Mouse (Mus musculus): ENCODE data around the gene Nop56. TPM values are rescaled to one million over a fixed set of nuclear protein-coding genes. Genes with fewer than 3 reads are reported as not detected.

Nop56 gene
- polyA plus RNA-seq, 1 experiment from 2014 or later = 246 TPM

DNA sequence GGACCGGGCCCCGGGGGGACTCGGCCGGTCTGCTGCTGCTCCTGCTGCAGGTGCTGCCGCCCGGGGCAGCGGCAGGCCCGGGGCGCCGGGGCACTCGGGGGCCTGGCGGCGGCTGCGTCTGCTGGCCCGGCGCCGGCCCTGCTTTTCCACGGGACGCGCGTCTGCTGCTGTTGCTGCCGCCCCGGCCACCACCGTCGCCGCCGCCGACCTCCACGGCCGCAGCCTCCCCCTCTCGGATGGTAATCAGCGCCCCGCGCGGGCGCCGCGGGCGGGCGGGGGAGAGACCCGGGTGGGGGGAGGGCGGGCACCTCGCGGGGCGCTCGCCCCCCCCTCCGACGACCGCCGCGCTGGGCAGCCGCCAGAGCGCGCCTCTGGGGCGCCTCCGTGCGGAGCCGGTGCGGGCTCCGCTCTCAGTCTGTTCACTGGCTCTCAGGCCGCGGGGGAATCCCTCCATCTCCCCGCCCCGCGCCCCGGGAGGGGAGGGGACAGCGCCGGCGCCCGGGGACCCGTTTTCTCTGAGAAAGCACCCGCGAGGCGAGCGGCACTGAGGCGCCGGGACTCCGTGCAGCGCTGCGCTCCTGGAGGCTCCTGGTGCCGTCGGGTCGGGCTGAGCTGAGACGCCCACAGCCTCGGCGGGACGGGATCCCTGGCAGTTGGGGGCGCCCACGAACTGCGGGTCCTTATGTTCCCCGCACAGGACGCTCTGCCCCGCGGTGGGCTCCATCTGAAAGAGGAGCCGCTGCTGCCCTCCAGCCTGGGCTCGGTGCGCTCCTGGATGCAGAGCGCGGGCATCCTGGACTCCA, 21.3 kb downstream of the Nop56 start:
- WGBS = under 1% methylated on average over 67 of the region's 99 CpGs
- H3K4me3 ChIP-seq (replicated peaks) = peak overlapping the region; percentile 75
- H3K4me2 ChIP-seq (replicated peaks) = peak overlapping the region; percentile 85
- no peaks in the 10 kb centered on the region for H3K9me3 ChIP-seq (replicated peaks)
- peaks cover 39% of the 10 kb centered on the region for H3K4me1 ChIP-seq
- ATAC-seq (ENCODE audit: insufficient number of reproducible peaks, low FRiP score, low TSS enrichment, low read depth) = peak; percentile 52; the same call in 1 of the 2 replicates
- no peaks in the 10 kb centered on the region for H3K36me3 ChIP-seq
- H3K27me3 ChIP-seq = peaks cover 7% of the 10 kb centered on the region; the same call in 1 of the 2 replicates
- peak overlapping the region; percentile 83 for H3K27ac ChIP-seq (replicated peaks)
- H3K9ac ChIP-seq = peak overlapping the region; percentile 50

DNA sequence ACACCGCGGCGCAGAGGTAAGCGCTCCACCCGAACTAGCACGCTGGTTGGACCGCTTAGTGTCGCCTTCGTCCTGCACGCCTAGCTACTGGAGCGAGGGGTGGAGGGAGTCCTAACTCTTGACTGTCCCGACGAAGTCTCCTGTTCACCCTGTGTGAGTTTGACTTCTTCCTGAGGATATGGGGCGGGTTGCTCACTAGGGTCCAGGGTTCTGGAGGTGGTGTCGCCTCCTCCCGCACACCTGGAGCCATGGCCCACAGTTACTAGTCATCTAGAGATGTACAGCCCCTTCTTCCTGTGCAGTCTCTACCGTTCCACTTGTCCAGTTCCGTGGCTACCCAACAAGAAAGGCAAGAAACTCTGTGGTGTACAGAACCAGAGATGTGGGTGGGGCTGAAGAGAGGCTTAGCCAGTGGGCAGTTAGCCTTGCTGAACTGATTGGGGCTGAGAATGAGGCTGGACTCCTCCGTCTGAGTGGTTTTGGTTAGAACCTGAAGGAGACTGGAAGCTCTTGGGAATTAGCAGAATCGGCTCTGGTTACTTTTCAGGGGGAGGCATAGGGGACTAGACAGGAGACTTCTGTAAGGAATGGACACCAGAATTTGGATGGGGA, 22.0 kb downstream of the Nop56 start:
- Histone ChIP-seq H3K27me3 (peaks cover 7% of the 10 kb centered on the region; the same call in 1 of the 2 replicates), H3K27ac (replicated peaks) (peak overlapping the region; percentile 29; the same call in 1 of the 2 replicates), H3K36me3 (no peaks in the 10 kb centered on the region), H3K4me2 (replicated peaks) (peak overlapping the region; percentile 85), H3K4me1 (peaks cover 39% of the 10 kb centered on the region), H3K4me3 (replicated peaks) (peak overlapping the region; percentile 75), H3K9me3 (replicated peaks) (no peaks in the 10 kb centered on the region), H3K9ac (peak overlapping the region; percentile 50)
- peak; percentile 2; the same call in 1 of the 2 replicates for ATAC-seq (ENCODE audit: insufficient number of reproducible peaks, low FRiP score, low TSS enrichment, low read depth)
- WGBS = 2% methylated on average over 20 of the region's 20 CpGs

DNA sequence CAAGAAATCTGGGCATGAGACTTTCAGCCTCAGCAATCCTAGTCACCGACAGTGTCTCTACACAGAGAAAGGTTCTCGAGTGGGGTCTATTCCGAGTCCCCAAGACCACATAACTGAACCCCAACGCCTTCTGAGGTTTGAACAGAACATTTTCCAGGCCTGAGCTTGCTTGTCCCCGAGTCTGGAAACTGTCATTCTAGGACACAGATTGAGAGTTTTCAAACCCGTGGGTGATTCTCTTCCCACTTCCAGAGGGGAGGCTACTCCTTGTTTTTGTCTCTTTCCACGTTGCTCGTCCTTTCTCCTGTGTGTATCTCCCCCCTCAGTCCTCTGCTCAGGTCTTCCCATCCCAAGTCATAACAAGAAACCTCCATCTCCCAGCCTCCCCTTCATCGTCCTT, 23.4 kb downstream of the Nop56 start:
- Histone ChIP-seq H3K27ac (replicated peaks) (no peak overlapping the region), H3K9ac (no peak overlapping the region), H3K4me2 (replicated peaks) (no peak overlapping the region), H3K36me3 (no peaks in the 10 kb centered on the region), H3K4me3 (replicated peaks) (no peak overlapping the region), H3K27me3 (peaks cover 7% of the 10 kb centered on the region; the same call in 1 of the 2 replicates), H3K9me3 (replicated peaks) (no peaks in the 10 kb centered on the region), H3K4me1 (peaks cover 39% of the 10 kb centered on the region)
- ATAC-seq (ENCODE audit: insufficient number of reproducible peaks, low FRiP score, low TSS enrichment, low read depth) = no peak
- 81% methylated on average over 9 of the region's 9 CpGs for WGBS

DNA sequence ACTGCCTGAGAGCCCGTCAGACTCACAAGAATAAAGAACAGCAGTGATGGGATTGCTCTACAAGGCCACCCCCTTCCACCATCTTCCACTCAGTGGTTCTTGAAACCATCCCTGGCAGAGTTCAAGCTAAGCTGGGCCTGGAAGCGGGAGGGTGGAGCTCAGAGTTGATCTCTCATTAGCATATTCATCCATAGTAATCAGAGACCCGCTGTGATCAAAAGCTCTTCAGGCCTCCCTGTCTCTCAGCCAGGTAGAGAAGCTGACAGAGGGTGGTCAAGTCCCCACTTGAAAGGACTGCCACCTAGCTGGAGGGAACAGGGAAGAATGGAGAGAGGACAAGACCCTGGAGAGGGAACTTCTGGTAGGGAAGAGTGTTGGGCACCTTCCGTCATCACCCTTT, 28.8 kb downstream of the Nop56 start:
- 59% methylated on average over 4 of the region's 4 CpGs for WGBS
- no peaks in the 10 kb centered on the region for H3K9me3 ChIP-seq (replicated peaks)

DNA sequence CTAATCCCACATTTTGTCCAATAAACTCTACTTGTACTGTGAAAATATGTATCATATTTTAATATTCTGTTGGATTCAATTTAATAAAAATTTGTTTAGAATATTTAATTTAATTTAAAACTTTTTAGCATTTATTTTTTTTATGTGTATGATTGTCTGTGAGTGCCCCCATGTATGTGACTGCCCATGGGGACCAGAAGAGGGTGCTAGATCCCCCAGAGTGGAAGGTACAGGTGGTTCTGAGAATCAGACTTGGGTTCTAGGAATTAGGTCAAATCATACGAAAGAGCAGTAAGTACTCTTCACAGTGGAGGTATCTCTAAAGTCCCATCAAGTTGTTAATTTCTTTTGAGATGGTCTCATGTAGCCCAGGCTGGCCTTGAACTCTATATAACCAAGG, 52.8 kb downstream of the Nop56 start:
- Histone ChIP-seq H3K4me1 (no peaks in the 10 kb centered on the region), H3K4me2 (replicated peaks) (no peak overlapping the region), H3K27me3 (no peaks in the 10 kb centered on the region), H3K9ac (no peak overlapping the region), H3K36me3 (no peaks in the 10 kb centered on the region), H3K4me3 (replicated peaks) (no peak overlapping the region), H3K27ac (replicated peaks) (no peak overlapping the region), H3K9me3 (replicated peaks) (no peaks in the 10 kb centered on the region)
- WGBS = 71% methylated on average over 1 of the region's 1 CpGs
- ATAC-seq (ENCODE audit: insufficient number of reproducible peaks, low FRiP score, low TSS enrichment, low read depth) = no peak

More for the DNA sequence above, 28.8 kb downstream of the Nop56 start:
- Histone ChIP-seq H3K27ac (replicated peaks) (no peak overlapping the region), H3K4me3 (replicated peaks) (no peak overlapping the region), H3K36me3 (peaks cover 31% of the 10 kb centered on the region), H3K4me2 (replicated peaks) (no peak overlapping the region), H3K27me3 (no peaks in the 10 kb centered on the region), H3K4me1 (no peaks in the 10 kb centered on the region), H3K9ac (no peak overlapping the region)
- no peak for ATAC-seq (ENCODE audit: insufficient number of reproducible peaks, low FRiP score, low TSS enrichment, low read depth)

Other genes with a start within 250 kb of the Nop56 start
- 0.56 and 0.62 TPM in 2 replicates for gene Tgm6, start 162.0 kb upstream of the Nop56 start, polyA plus RNA-seq (2015; fragmentation: Nextera tagmentation; extraction: Ambion mirVana)
- gene Snrpb, start 95.0 kb upstream of the Nop56 start, polyA plus RNA-seq (2015; fragmentation: Nextera tagmentation; extraction: Ambion mirVana) = 531 and 540 TPM in 2 replicates
- gene Tmc2, start 79.2 kb upstream of the Nop56 start, polyA plus RNA-seq (2015; fragmentation: Nextera tagmentation; extraction: Ambion mirVana) = not detected in 2 replicates
- 160 and 168 TPM in 2 replicates for gene Idh3b, start 10.1 kb downstream of the Nop56 start, polyA plus RNA-seq (2015; fragmentation: Nextera tagmentation; extraction: Ambion mirVana)
- gene Ebf4, start 20.7 kb downstream of the Nop56 start, polyA plus RNA-seq (2015; fragmentation: Nextera tagmentation; extraction: Ambion mirVana) = 6.2 and 6.9 TPM in 2 replicates
- 123 and 141 TPM in 2 replicates for gene Cpxm1, start 123.1 kb downstream of the Nop56 start, polyA plus RNA-seq (2015; fragmentation: Nextera tagmentation; extraction: Ambion mirVana)
- not detected in 2 replicates for gene Gm28372, start 130.8 kb downstream of the Nop56 start, polyA plus RNA-seq (2015; fragmentation: Nextera tagmentation; extraction: Ambion mirVana)
- gene 1700020A23Rik, start 130.8 kb downstream of the Nop56 start, polyA plus RNA-seq (2015; fragmentation: Nextera tagmentation; extraction: Ambion mirVana) = 0.24 TPM in 1 of 2 replicates, not detected in the other
- gene Tmem239, start 132.0 kb downstream of the Nop56 start, polyA plus RNA-seq (2015; fragmentation: Nextera tagmentation; extraction: Ambion mirVana) = not detected in 2 replicates
- 84.4 and 103 TPM in 2 replicates for gene Vps16, start 149.9 kb downstream of the Nop56 start, polyA plus RNA-seq (2015; fragmentation: Nextera tagmentation; extraction: Ambion mirVana)
- 19.5 and 20.0 TPM in 2 replicates for gene Pced1a, start 150.3 kb downstream of the Nop56 start, polyA plus RNA-seq (2015; fragmentation: Nextera tagmentation; extraction: Ambion mirVana)
- 108 TPM in 2 replicates for gene Ptpra, start 175.8 kb downstream of the Nop56 start, polyA plus RNA-seq (2015; fragmentation: Nextera tagmentation; extraction: Ambion mirVana)

All from embryonic facial prominence, embryonic 15.5 days (tissue).